Mouse (Mus musculus) spleen, adult 2 months (tissue): ENCODE data around the gene Fut11.
A peak's percentile ranks its signal among the peaks of the same experiment; 100 is the strongest.

Source experiments
- CTCF ChIP-seq: fragments of 200-500 bp; IDR thresholded peaks from 2 replicates; pipeline ENCODE4 v1.5.1; 2011; ENCODE audit warnings: mild to moderate bottlenecking, inconsistent platforms; ENCODE audit not compliant: insufficient read depth, insufficient read length, insufficient replicate concordance; ENCODE audit errors: extremely low read depth
- POLR2A ChIP-seq: fragments of 200-500 bp; IDR thresholded peaks from 2 replicates; pipeline ENCODE4 v1.6.1; 2011; ENCODE audit warnings: low read depth, low read length, inconsistent platforms

- peak; percentile 49 for TF ChIP-seq POLR2A
- no peak for TF ChIP-seq CTCF
These were observed 8.1 kb downstream of the Fut11 start, which contains the start of gene Chchd1 for GRCm38 (mm10) chr14:20702741-20703381.
